10 mouse cellular contexts compared by ENCODE assay signal in genomic region chr9:56128331-56128730, GRCm38 (mm10). TPM values are rescaled to one million over a fixed set of nuclear protein-coding genes. Genes with fewer than 3 reads are reported as not detected.
DNase-seq lines count a peak whose midpoint lies in the region; ATAC-seq and TF ChIP-seq lines count a peak whose summit lies in the region.
"Had no signal": no experiment of that assay in that cellular context is flagged by ENCODE, and none has a peak within 500 bp of the region (broad histone marks: within the 10 kb centered on the region; RNA-seq: fewer than 3 reads in every experiment).

No protein-coding gene starts in this region.

- H3K36me3 ChIP-seq in hindbrain, postnatal 0 days (ENCODE audit: insufficient read depth, low read length) = peaks cover 16% of the 10 kb centered on the region; the same call in 1 of the 2 replicates
- H3K36me3 ChIP-seq in hindbrain, embryonic 11.5 days (ENCODE audit: control insufficient read depth, insufficient read depth, low read length) = peaks cover 6% of the 10 kb centered on the region
- peaks cover 57% of the 10 kb centered on the region for H3K36me3 ChIP-seq in E14TG2a.4 (ENCODE audit: insufficient read depth, low read length)

- no peak for TF ChIP-seq CTCF in hindbrain, postnatal 0 days (IDR thresholded peaks at IDR 0.05; ENCODE audit: low read depth)
- no peak for TF ChIP-seq CTCF in E14TG2a.4 (conservative IDR thresholded peaks at IDR 0.05; ENCODE audit: low read length)

- H3K4me1 ChIP-seq in hindbrain, postnatal 0 days (ENCODE audit: insufficient read depth, low read length) = peaks cover 3% of the 10 kb centered on the region; the same call in 1 of the 2 replicates
- no peaks in the 10 kb centered on the region for H3K4me1 ChIP-seq in hindbrain, embryonic 11.5 days (replicated peaks; ENCODE audit: control insufficient read depth, insufficient read depth, low read length)
- H3K4me1 ChIP-seq in E14TG2a.4 (replicated peaks; ENCODE audit: low read depth, low read length) = peaks cover 52% of the 10 kb centered on the region

- no peak overlapping the region for H3K4me3 ChIP-seq in hindbrain, postnatal 0 days (ENCODE audit: low read length)
- H3K4me3 ChIP-seq in hindbrain, embryonic 11.5 days (ENCODE audit: low read depth, low read length) = no peak overlapping the region
- H3K4me3 ChIP-seq in E14TG2a.4 (replicated peaks; ENCODE audit: low read length) = peak overlapping the region; percentile 63
- H3K4me3 ChIP-seq: hindbrain, embryonic 10.5 days had no signal

- H3K27ac ChIP-seq in hindbrain, postnatal 0 days = 0 out of 2 replicates have a peak overlapping the region, but pooled peaks have one; percentile 4
- H3K27ac ChIP-seq in hindbrain, embryonic 11.5 days (ENCODE audit: low read depth, low read length) = no peak overlapping the region
- H3K27ac ChIP-seq: hindbrain, embryonic 10.5 days had no signal

- peak; percentile 31 for DNase-seq in hindbrain, postnatal 0 days (ENCODE audit: low spot score)
- DNase-seq in hindbrain, embryonic 11.5 days (ENCODE audit: low spot score) = no peak
- peak; percentile 47 for DNase-seq in 416B (ENCODE audit: low read depth)
- DNase-seq in ovary, postnatal 10 days (ENCODE audit: low spot score) = no peak
- no peak for DNase-seq in adipocyte (ENCODE audit: low spot score)
- DNase-seq: embryo, embryonic 11 days; lung, postnatal 10 days had no signal

- 62% methylated on average over 9 of the region's 9 CpGs for WGBS in hindbrain, postnatal 0 days
- WGBS in hindbrain, embryonic 11.5 days = 85% methylated on average over 9 of the region's 9 CpGs

- no peak overlapping the region for H3K4me2 ChIP-seq in hindbrain, postnatal 0 days (ENCODE audit: low read depth, low read length)
- H3K4me2 ChIP-seq in hindbrain, embryonic 11.5 days (replicated peaks; ENCODE audit: low read depth, low read length) = no peak overlapping the region

- no peaks in the 10 kb centered on the region for H3K27me3 ChIP-seq in hindbrain, postnatal 0 days (ENCODE audit: insufficient read depth, low read length)
- no peaks in the 10 kb centered on the region for H3K27me3 ChIP-seq in hindbrain, embryonic 11.5 days (ENCODE audit: control insufficient read depth, insufficient read depth, low read length)
- peaks cover 11% of the 10 kb centered on the region; the same call in 1 of the 2 replicates for H3K27me3 ChIP-seq in E14TG2a.4 (ENCODE audit: insufficient read depth, low read length)

- no peak overlapping the region for H3K9ac ChIP-seq in hindbrain, postnatal 0 days (replicated peaks; ENCODE audit: low read length)
- H3K9ac ChIP-seq in hindbrain, embryonic 11.5 days (ENCODE audit: low read depth, low read length) = no peak overlapping the region

- peak; percentile 21 for ATAC-seq in hindbrain, postnatal 0 days
- ATAC-seq in hindbrain, embryonic 11.5 days (ENCODE audit: low FRiP score) = no peak
- 0 out of 2 replicates have a peak, but pooled peaks have one; percentile 11 for ATAC-seq in granulocyte monocyte progenitor cell, adult 5-6 weeks (replicated peaks; ENCODE audit: poor library complexity, severe bottlenecking)

- H3K9me3 ChIP-seq in hindbrain, postnatal 0 days (ENCODE audit: low read length) = no peaks in the 10 kb centered on the region
- no peaks in the 10 kb centered on the region for H3K9me3 ChIP-seq in hindbrain, embryonic 11.5 days (ENCODE audit: control insufficient read depth, low read length)
- H3K9me3 ChIP-seq in E14TG2a.4 (ENCODE audit: low read length) = no peaks in the 10 kb centered on the region
- H3K9me3 ChIP-seq: hindbrain, embryonic 10.5 days had no signal

RNA-seq across cellular contexts. Expression of gene Tspan3, which starts 36.9 kb away (rescaled TPM):
- total RNA-seq in hindbrain, postnatal 0 days (2014; rRNA removed) = 524 and 552 TPM in 2 replicates
- 725 and 737 TPM in 2 replicates for polyA plus RNA-seq in hindbrain, postnatal 0 days (2015; fragmentation: Nextera tagmentation; extraction: Ambion mirVana)
- 529 and 555 TPM in 2 replicates for polyA plus RNA-seq in hindbrain, embryonic 11.5 days (2014; fragmentation: Nextera tagmentation; extraction: Ambion mirVana)
- 58.3 and 66.0 TPM in 2 replicates for total RNA-seq in granulocyte monocyte progenitor cell, adult 5-6 weeks (2014; fragmentation: Nextera tagmentation)
- total RNA-seq in granulocyte monocyte progenitor cell, adult 5-6 weeks (2017) = 28.0 and 50.9 TPM in 2 replicates

RNA-seq across cellular contexts. Expression of gene Pstpip1, which starts 38.6 kb away (rescaled TPM):
- total RNA-seq in hindbrain, postnatal 0 days (2014; rRNA removed) = 0.10 and 1.1 TPM in 2 replicates
- 0.78 and 1.4 TPM in 2 replicates for polyA plus RNA-seq in hindbrain, postnatal 0 days (2015; fragmentation: Nextera tagmentation; extraction: Ambion mirVana)
- polyA plus RNA-seq in hindbrain, embryonic 11.5 days (2014; fragmentation: Nextera tagmentation; extraction: Ambion mirVana) = 0.19 and 0.45 TPM in 2 replicates
- total RNA-seq in granulocyte monocyte progenitor cell, adult 5-6 weeks (2014; fragmentation: Nextera tagmentation) = 65.1 and 77.0 TPM in 2 replicates
- 101 and 110 TPM in 2 replicates for total RNA-seq in granulocyte monocyte progenitor cell, adult 5-6 weeks (2017)

Comparison
In these comparisons a context has a peak if more than half of its experiments do, and no peak if none do; other contexts are left out.
1. DNase-seq: peak in hindbrain, postnatal 0 days (single experiment) and 416B (single experiment); none in hindbrain, embryonic 11.5 days (single experiment), ovary, postnatal 10 days (single experiment) and adipocyte (single experiment).
2. RNA of gene Pstpip1, which starts 38.6 kb away (total RNA-seq): 65.1 to 110 TPM in granulocyte monocyte progenitor cell, adult 5-6 weeks; 0.10 to 1.1 TPM in hindbrain, postnatal 0 days; every median in the first group is over 10 times any median in the second.